Mouse (Mus musculus): ENCODE data around the gene Ahsa1.
"Not testable (repeated sequence)": the region's sequence is repeated elsewhere in the genome, so short reads cannot be mapped to it uniquely, and the experiment has no call there.

The Ahsa1 gene

DNA sequence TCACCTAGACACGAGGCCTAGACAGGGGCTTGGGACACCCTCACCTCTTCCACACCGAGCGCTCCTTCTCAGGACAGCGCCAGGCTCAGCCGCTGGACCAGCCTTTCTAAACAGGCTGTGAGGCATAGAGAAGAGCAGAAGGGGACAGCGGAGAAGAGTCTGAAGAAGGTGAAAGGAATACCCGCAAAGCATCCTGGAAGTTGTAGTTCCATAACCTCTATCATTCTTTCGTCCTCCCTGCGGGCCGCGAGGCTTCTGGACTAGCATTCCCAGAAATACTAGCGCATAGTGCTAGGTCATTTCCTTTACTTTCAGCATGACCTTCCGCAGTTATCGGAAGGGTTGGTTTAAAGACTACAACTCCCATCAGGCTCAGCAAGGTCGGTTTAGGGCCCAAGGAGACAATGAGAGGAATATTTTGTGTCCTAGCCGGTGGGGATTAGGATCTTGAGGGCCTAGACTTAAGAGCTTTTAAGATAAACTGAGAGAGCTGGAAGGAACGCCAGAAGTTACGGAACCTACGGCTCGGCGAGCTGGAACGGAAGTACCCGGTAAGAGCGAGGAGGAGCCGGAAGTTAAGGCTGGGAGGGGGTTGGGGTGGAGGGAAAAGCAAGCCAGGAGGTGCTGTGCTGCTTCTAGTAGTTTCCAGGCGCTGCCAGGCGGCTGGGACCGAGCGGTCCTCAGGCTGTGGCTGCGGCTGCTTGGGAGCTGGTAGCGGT, at the start of gene Ahsa1, which contains the start of gene Vipas39:
TSS of gene Ahsa1 (plus strand) at position 372 of the 719 bp plus-strand sequence.
TSS of gene Vipas39 (minus strand) at position 149 of the 719 bp plus-strand sequence.
- peak; percentile 98 for DNase-seq (ENCODE audit: low read depth, low spot score)

GRCm38 (mm10) chr12:87217596-87217995, 48.7 kb upstream of the Ahsa1 start:
- DNase-seq (ENCODE audit: low read depth, low spot score), result no peak

DNA sequence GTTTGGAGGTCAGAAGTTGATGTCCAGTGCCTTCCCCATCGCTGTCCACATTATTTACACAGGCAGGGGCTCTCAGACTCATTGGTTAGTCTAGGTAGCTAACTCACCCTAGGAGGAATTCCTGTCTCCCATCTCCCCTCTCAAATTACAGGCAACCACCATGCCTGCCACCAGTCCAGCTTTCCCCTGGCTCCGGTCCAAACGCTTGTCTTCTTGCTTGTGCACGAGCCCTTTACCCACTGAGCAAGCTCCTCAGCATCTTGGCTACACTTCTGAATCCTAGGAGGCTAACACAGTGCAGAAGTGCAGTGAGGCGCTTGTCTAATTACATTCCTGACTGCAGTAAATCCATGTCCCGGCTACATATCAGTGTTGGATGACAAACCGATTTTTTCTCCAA, 46.9 kb upstream of the Ahsa1 start:
- no peak for DNase-seq (ENCODE audit: low read depth, low spot score)

- DNase-seq (ENCODE audit: low read depth, low spot score), result no peak
These were observed 41.3 kb upstream of the Ahsa1 start for GRCm38 (mm10) chr12:87224950-87225349.

DNA sequence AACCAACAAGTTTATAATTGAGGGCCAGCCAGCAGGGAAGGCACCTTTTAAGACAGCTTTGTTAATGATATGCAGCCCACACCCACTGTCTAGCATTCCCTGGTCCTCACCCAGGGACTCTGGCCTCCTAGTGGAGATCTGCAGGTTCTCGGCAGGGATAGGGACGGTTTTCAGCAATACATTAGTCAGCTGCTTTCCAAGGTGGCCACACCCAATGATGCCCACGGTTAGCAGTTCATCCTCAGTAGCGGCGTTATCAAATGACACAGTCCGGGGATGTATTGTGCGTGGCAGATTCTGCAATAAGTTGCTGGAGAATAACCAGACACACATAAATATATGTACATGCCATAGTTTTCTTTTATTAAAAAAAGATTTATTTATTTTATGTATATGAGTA, 39.5 kb upstream of the Ahsa1 start:
- DNase-seq (ENCODE audit: low read depth, low spot score), result no peak

DNA sequence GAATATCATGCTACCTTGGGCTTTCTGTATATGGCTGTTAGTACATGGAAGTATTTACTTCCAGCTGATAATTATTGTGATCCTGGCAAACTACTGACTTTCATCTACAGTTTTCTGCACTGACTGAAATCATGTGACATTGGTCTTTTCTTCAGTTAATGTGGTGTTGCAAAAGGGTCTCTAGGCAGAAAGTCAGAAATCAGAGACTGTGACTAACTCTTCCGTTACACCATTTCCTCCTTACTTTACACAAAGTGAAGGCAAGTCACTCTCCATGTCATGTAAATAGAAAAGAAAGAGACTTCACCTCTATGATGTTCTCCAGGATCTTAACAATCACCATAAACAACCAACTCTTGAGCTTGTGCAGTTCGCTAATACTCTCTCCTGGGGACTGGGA, 36.6 kb upstream of the Ahsa1 start:
- no peak for DNase-seq (ENCODE audit: low read depth, low spot score)

DNA sequence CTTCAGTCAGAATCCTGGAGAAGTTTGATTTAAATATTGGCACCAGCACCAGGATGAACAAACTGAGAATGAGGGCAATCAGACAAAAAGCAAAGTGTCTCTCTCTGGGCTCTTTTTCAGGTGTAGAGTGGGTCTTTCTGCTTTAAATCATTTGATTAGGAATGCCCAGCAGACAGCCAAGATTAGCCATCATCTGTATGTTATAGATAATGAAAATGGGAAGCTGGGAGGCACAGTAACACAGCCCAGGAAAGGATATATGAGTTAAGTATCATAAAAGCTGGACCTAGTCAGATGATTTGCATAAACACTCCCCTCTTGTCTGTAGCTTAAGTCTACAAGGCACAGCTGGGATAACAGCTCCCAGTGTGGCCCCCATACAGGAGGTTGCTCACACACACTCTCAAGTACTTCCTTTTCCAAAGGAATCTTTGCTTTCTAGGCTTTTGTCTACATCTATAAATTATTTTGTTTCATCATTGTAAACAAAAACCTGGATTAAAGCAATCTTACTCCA, 35.8 kb upstream of the Ahsa1 start:
- no peak for DNase-seq (ENCODE audit: low read depth, low spot score)

GRCm38 (mm10) chr12:87236882-87237483, 29.3 kb upstream of the Ahsa1 start:
- DNase-seq (ENCODE audit: low read depth, low spot score), result peak; percentile 84

DNA sequence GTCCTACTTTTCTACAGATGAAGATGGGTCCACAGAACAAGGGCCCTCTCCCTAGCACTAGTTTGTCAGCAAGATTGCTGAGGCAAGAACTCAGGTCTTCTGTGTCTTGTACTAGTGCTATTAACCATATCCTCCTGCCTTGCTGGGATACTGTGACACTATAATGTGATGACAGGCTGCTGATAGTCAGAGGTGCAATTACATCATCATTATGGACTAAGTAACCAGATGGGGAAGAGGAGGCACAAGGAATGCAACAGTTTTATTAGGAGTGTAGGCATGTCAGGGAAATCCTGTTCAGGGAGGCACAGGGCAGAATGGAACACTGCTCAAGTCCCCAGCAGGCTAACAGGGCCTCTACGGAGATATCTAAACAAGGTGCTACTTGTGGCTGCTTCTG, 27.6 kb upstream of the Ahsa1 start, which contains the start of gene Noxred1:
TSS of gene Noxred1 (minus strand) at position 101 of the 400 bp plus-strand sequence.
- no peak for DNase-seq (ENCODE audit: low read depth, low spot score)

- no peak for DNase-seq (ENCODE audit: low read depth, low spot score)
These were observed 16.1 kb upstream of the Ahsa1 start for GRCm38 (mm10) chr12:87250161-87250560.

DNA sequence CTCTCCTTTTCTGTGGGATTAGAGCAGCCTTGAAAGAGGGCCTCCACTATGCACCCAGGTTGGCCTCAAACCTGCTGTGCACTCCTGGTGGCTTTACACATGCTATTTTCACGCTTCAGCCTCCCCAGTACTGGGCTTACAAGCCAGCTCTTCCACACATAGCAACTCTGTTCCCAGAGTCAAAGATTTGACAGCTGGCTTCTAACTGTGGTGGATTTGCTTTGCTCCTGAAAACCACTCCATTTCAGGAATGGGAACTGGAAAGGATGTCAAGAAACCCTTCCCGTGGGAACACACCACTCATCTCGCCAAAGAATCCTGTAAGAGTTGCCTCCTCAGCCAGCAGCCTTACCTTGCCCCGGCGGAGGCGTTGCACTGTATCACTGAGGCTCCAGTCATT, 12.4 kb upstream of the Ahsa1 start:
- no peak for DNase-seq (ENCODE audit: low read depth, low spot score)

DNA sequence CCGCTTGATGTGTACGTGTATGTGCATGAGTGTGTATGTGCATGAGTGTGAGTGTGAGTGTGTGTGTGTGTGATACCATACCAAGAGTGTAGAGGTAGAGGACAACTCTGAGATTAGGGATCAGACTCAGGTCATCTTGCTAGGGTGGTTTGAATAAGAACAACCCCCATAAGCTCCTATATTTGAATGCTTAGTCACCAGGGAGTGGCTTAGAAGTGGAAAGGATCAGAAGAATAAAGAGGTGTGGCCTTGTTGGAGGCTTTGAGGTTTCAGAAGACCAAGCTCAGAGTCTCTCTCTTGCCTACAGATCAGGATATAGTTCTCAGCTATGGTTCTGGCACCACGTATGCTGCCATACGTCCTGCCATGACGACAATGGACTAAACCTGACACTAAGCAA, 9.7 kb upstream of the Ahsa1 start:
- no peak for DNase-seq (ENCODE audit: low read depth, low spot score)

GRCm38 (mm10) chr12:87260562-87260961, 5.7 kb upstream of the Ahsa1 start:
- DNase-seq (ENCODE audit: low read depth, low spot score), result no peak

DNA sequence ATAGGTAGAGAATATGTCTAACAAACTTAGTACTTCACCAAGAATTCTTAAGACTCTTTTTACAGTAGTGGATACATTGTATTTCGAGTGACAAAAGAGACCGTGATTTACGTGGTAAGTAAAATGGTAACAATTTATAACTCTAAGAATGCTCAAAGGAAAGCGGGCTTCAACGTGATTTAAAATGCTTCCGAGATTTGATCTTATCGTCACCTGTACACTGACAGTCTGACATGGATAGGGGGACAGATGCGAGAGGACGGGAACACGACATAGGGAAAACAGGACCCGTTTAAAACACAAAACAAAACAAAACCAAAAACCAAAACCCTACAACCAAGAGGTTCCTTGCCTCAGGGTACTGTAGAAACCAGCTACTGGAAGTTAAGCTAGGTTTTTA, 835 bp upstream of the Ahsa1 start:
- no peak for DNase-seq (ENCODE audit: low read depth, low spot score)

DNA sequence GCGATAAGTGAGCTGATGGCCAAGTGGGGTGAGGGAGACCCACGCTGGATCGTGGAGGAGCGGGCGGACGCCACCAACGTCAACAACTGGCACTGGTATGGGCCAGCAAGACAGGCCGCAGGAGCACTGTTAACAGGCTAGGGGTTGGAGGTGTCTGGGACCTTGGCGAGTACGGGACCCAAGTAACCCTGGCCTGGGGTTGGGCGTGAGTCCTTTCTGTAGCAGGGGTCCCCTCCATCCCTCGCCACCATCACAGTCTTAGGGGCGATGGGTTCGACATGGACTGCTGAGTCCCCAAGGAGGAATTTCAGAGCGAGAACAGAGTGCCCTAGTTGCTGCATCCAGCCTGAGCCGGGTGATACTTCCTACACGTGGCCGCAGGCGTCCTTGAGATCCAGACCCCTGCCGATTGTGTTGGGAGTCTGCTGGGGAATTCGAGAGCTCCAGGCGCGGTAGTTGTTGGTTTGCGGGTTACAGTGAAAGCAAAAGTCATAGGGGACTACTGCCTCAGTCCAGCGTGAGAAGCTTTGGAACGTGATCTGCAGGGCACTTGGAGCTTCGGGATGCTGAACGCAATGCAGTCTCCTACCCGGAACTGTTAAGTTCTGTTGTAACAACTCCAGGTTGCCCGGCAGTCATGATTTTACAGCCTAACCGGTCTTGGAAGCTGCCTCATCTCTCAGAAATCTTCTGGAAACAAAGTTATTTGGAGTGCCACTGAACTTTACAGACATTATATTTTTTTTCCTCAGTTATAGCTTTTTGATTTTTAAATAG, 736 bp downstream of the Ahsa1 start:
- no peak for DNase-seq (ENCODE audit: low read depth, low spot score)

- DNase-seq (ENCODE audit: low read depth, low spot score), result peak; percentile 73
These were observed 1.4 kb downstream of the Ahsa1 start for GRCm38 (mm10) chr12:87267682-87268081.

GRCm38 (mm10) chr12:87274853-87275831, 8.9 kb downstream of the Ahsa1 start:
- DNase-seq (ENCODE audit: low read depth, low spot score), result no peak

DNA sequence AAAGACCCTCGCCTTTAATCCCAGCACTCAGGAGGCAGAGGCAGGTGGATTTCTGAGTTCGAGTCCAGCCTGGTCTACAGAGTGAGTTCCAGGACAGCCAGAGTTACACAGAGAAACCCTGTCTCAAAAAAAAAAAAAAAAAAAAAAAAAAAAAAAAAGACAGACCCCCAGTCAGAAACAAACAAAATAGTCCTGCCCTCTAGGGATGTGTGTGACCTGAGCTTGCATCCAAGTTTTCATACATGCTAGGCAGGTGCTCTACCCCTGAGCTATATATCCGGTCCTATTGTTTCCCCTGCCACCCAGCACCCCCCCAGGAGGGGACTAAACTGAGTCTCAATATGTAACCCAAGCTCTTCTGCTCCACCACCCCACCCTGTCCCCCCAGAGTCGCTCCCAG, 11.0 kb downstream of the Ahsa1 start:
- DNase-seq (ENCODE audit: low read depth, low spot score), result not testable (repeated sequence)

GRCm38 (mm10) chr12:87278118-87278730, 11.9 kb downstream of the Ahsa1 start:
- DNase-seq (ENCODE audit: low read depth, low spot score), result no peak

DNA sequence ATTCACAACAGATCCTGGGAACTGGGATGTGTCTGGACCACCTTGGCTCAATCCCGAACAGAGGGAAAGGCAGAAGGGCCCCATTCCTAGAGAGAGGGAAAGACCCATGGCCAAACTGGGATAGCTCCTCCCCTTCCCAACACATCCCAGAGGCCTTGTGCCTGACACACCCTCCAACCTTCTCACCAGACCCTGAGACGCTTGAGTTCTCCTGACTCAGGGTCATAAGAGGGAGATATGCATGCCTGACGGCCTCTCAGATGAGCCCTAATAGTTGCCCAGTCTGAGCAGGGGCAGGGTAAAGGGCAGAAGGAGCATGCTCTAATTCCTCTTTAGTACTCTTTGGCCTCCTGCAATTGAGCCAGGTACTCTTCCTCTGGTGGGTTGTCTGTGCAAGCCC, 13.1 kb downstream of the Ahsa1 start:
- DNase-seq (ENCODE audit: low read depth, low spot score), result no peak

DNA sequence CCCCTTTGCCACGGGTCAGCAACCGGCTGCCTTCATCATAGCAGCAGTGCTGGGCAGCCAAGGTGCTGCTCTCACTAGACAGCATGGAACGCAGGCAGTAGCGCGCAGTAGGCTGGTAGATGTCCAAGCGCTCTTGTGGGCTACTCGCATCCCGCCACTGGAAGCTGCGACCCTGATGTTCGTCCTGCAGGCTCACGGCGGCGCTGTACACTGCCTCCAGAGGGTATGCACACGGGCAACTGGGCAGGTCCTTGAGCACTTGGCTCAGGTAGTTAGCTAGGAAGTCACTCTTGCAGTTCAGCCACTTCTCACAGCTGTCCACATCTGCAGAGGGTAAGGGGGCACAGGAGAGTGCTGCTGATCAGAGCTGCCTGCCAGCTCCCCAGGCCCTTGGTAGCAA, 13.6 kb downstream of the Ahsa1 start:
- DNase-seq (ENCODE audit: low read depth, low spot score), result no peak
